Mouse (Mus musculus) heart, adult 2 months (tissue): Measurements from ENCODE around the gene Adh7.

ENCODE experiments used
- CTCF ChIP-seq: fragments of 200-600 bp; IDR thresholded peaks from 2 replicates; pipeline ENCODE4 v1.8.1; 2022; ENCODE audit warnings: antibody characterized with exemption, mild to moderate bottlenecking, moderate library complexity
- EP300 ChIP-seq: fragments of 200-500 bp; IDR thresholded peaks from 2 replicates; pipeline ENCODE4 v1.6.1; 2011; ENCODE audit warnings: low read depth, low read length, control low read depth; ENCODE audit not compliant: insufficient read depth
- POLR2A ChIP-seq: fragments of 200-500 bp; IDR thresholded peaks from 2 replicates; pipeline ENCODE4 v1.6.1; 2011; ENCODE audit warnings: mild to moderate bottlenecking, low read depth, low read length, control low read depth; ENCODE audit not compliant: insufficient read depth

- TF ChIP-seq EP300 (no peak), POLR2A (no peak), CTCF (no peak)
These were observed 7.8 kb downstream of the Adh7 start for GRCm38 (mm10) chr3:138225331-138225730.
